Mouse (Mus musculus) adrenal gland, postnatal 10 days (tissue): ENCODE data around the gene Spdye4b. TPM values are rescaled to one million over a fixed set of nuclear protein-coding genes. Genes with fewer than 3 reads are reported as not detected.

Experiments used
- DNase-seq: peaks from one replicate; pipeline ENCODE4 v3.0.0; 2021; ENCODE audit warnings: mixed read lengths
- microRNA-seq: library from miRNA; unstranded; fragments of <30 nt; microRNA quantifications from one replicate; pipeline ENCODE4 v1.2.0, GENCODE M21; 2021
- total RNA-seq, 2 experiments: library from RNA; stranded (reverse); gene quantifications; 2 replicates each; pipeline ENCODE4 v1.2.3; 2021

Gene Spdye4b
- total RNA-seq, 2 experiments from 2014 or later = not detected

GRCm38 (mm10) chr5:143220996-143221395, 40.2 kb downstream of the Spdye4b start:
- DNase-seq = no peak

GRCm38 (mm10) chr5:143222287-143222686, 41.5 kb downstream of the Spdye4b start:
- no peak for DNase-seq

- no peak for DNase-seq
These were observed 46.0 kb downstream of the Spdye4b start, which contains the start of gene Spdye4a for GRCm38 (mm10) chr5:143226790-143227189. TSS of gene Spdye4a (minus strand) at chr5:143226890.

GRCm38 (mm10) chr5:143235028-143235693, 54.3 kb downstream of the Spdye4b start, which contains the start of gene Zfp12:
TSS of gene Zfp12 (plus strand) at chr5:143235163.
- peak; percentile 93 for DNase-seq

- DNase-seq = no peak
These were observed 55.2 kb downstream of the Spdye4b start for GRCm38 (mm10) chr5:143236036-143236435.

- DNase-seq = no peak
These were observed 64.1 kb downstream of the Spdye4b start for GRCm38 (mm10) chr5:143244926-143245325.

- no peak for DNase-seq
These were observed 71.2 kb downstream of the Spdye4b start for GRCm38 (mm10) chr5:143252039-143252438.

GRCm38 (mm10) chr5:143252791-143253185, 72.0 kb downstream of the Spdye4b start:
- DNase-seq = no peak

GRCm38 (mm10) chr5:143253186-143253880, 72.5 kb downstream of the Spdye4b start:
- DNase-seq = peak; percentile 30

- peak; percentile 15 for DNase-seq
These were observed 73.2 kb downstream of the Spdye4b start for GRCm38 (mm10) chr5:143253881-143254486.

Small RNA genes within 50 kb of the gene (microRNA-seq; reads per million reads assigned to microRNA genes)
- gene Gm44405 = not detected

Other genes starting within 250 kb of the Spdye4b start
- 100 to 1,000 TPM in 1 of 2 experiments, 10 to 100 TPM in 1; 85.6 to 125 TPM for gene Fscn1, start 220.7 kb upstream of the Spdye4b start, total RNA-seq
- 10 to 100 TPM; 35.8 to 48.3 TPM for gene Rnf216, start 68.0 kb upstream of the Spdye4b start, total RNA-seq
- under 1 TPM; 0.09 to 0.15 TPM for gene Olfr718-ps1, start 33.4 kb upstream of the Spdye4b start, total RNA-seq
- 10 to 100 TPM in 1 of 2 experiments, 1 to 10 TPM in 1; 9.5 to 16.9 TPM for gene Rbak, start 242 bp upstream of the Spdye4b start, total RNA-seq
- gene Spdye4a, start 45.9 kb downstream of the Spdye4b start, total RNA-seq = not detected
- gene Zfp12, start 54.1 kb downstream of the Spdye4b start, total RNA-seq = 10 to 100 TPM; 15.6 to 19.1 TPM
- 1 to 10 TPM; 7.3 to 8.1 TPM for gene Zfp316, start 89.0 kb downstream of the Spdye4b start, total RNA-seq
- gene Zfp853, start 112.6 kb downstream of the Spdye4b start, total RNA-seq = under 1 TPM; 0.73 to 0.78 TPM
- gene E130309D02Rik, start 134.3 kb downstream of the Spdye4b start, total RNA-seq = 10 to 100 TPM; 23.0 to 23.5 TPM
- 10 to 100 TPM; 50.3 to 50.9 TPM for gene Zdhhc4, start 148.2 kb downstream of the Spdye4b start, total RNA-seq
- gene Grid2ip, start 176.3 kb downstream of the Spdye4b start, total RNA-seq = under 1 TPM; 0.24 to 0.85 TPM
- gene Kdelr2, start 222.8 kb downstream of the Spdye4b start, total RNA-seq = 100 to 1,000 TPM; 105 to 125 TPM